Mouse (Mus musculus) megakaryocyte, embryonic 14.5 days (primary cell): ENCODE results near the gene Gm44973.

Experiments used
- FLI1 ChIP-seq: IDR thresholded peaks from 2 replicates; pipeline ENCODE4 v1.6.1; 2012; ENCODE audit warnings: low read length, inconsistent platforms, mixed read lengths
- GATA1 ChIP-seq: IDR thresholded peaks from 3 replicates; pipeline ENCODE4 v1.6.1; 2012; ENCODE audit warnings: mixed read lengths, low read length, inconsistent platforms, borderline replicate concordance

DNA sequence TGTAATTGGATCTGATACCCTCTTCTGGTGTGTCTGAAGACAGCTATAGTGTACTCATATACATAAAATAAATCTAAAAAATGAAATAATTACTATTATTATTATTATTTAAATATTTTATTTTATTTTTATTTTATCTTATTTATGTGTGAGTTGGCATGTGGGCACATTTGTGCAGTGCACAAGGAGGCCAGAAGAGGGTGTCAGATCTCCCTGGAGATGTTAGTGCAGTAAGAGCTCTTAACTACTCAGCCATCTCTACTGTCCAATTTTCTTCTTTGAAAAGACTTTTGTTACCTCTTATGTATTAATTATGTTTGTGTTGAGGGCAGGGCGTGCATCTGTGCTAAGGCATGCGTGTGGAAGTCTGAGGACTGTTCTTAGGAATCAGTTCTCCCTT is 15.4 kb upstream of the Gm44973 start:
- TF ChIP-seq GATA1 (no peak), FLI1 (no peak)
